Mouse (Mus musculus): Measurements from ENCODE around the gene Olfr323. TPM values are rescaled to one million over a fixed set of nuclear protein-coding genes. Genes with fewer than 3 reads are reported as not detected.

Olfr323 gene
- polyA plus RNA-seq, 1 experiment = not detected

DNA sequence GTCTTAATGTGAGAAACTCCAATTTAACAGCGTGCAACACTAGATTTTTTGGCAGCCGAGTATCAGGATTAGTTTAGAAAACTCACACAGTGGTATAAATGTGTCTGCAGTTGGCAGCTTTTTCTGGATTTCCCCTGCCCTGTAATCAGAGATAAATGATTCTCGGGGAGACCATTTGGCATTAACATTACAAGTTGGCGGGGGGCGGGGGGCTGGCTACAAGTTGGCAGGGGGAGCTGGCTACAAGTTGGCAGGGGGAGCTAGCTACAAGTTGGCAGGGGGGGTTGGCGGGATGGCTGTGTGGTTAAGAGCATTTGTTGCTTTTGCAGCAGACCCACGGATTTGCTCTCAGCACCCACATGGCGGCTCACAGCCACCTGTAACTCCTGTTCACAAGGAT lies 51.7 kb downstream of the Olfr323 start:
- Histone ChIP-seq H3K4me1 (ENCODE audit: control insufficient read depth, insufficient read depth, low read length) (no peaks in the 10 kb centered on the region), H3K27ac (ENCODE audit: insufficient read depth, low read length) (no peak overlapping the region), H3K4me3 (ENCODE audit: insufficient read depth, low read length) (no peak overlapping the region)
- TF ChIP-seq CTCF (IDR thresholded peaks at IDR 0.05; ENCODE audit: extremely low read depth, insufficient read depth, low read length) (no peak), POLR2A (IDR thresholded peaks at IDR 0.05; ENCODE audit: extremely low read depth, insufficient read depth, low read length) (no peak)

DNA sequence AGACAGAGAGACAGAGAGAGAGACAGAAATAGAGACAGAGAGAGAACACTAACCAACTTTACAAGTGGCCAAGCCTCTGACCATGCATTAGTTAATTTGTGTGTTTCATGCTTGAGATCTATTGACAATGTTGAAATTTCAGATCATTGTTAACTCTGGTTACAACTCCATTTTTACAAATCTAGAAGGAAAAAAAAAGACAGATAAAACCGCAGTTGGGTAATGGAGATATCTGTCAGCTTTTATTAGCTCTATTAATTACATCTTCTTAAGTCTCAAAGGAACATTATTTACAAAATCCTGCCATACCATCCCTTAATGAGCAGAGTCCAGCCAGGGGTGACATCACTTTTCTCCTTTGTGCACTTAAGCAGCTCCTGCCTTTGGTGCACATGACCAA lies 52.9 kb downstream of the Olfr323 start, which contains the start of gene Olfr325:
Olfr325 (plus strand) TSS at position 301 of the 400 bp plus-strand sequence.
- Histone ChIP-seq H3K4me3 (ENCODE audit: insufficient read depth, low read length) (no peak within 1 kb of the TSS), H3K27ac (ENCODE audit: insufficient read depth, low read length) (no peak within 1 kb of the TSS)
- TF ChIP-seq CTCF (IDR thresholded peaks at IDR 0.05; ENCODE audit: extremely low read depth, insufficient read depth, low read length) = no peak
- no peak for TF ChIP-seq POLR2A (IDR thresholded peaks at IDR 0.05; ENCODE audit: extremely low read depth, insufficient read depth, low read length)

More for the DNA sequence above, 52.9 kb downstream of the Olfr323 start, which contains the start of gene Olfr325:
- no peaks in the 10 kb centered on the region for H3K4me1 ChIP-seq (ENCODE audit: control insufficient read depth, insufficient read depth, low read length)

Other genes starting within 250 kb of the Olfr323 start
- gene 1810065E05Rik, start 209.4 kb downstream of the Olfr323 start, polyA plus RNA-seq (2012; rRNA removed) = not detected in 2 replicates
- gene Gm12253, start 197.9 kb downstream of the Olfr323 start, polyA plus RNA-seq (2012; rRNA removed) = not detected in 2 replicates
- gene Lypd9, start 177.6 kb downstream of the Olfr323 start, polyA plus RNA-seq (2012; rRNA removed) = not detected in 2 replicates
- gene Olfr30, start 168.2 kb downstream of the Olfr323 start, polyA plus RNA-seq (2012; rRNA removed) = not detected in 2 replicates
- gene Olfr332, start 137.9 kb downstream of the Olfr323 start, polyA plus RNA-seq (2012; rRNA removed) = not detected in 2 replicates
- gene Olfr331, start 127.9 kb downstream of the Olfr323 start, polyA plus RNA-seq (2012; rRNA removed) = not detected in 2 replicates
- not detected in 2 replicates for gene Olfr330, start 95.7 kb downstream of the Olfr323 start, polyA plus RNA-seq (2012; rRNA removed)
- 0.08 TPM in 1 of 2 replicates, not detected in the other for gene Olfr329-ps, start 84.1 kb downstream of the Olfr323 start, polyA plus RNA-seq (2012; rRNA removed)
- 0.06 TPM in 1 of 2 replicates, not detected in the other for gene Olfr328, start 74.9 kb downstream of the Olfr323 start, polyA plus RNA-seq (2012; rRNA removed)
- gene Olfr224, start 59.9 kb downstream of the Olfr323 start, polyA plus RNA-seq (2012; rRNA removed) = not detected in 2 replicates
- not detected in 2 replicates for gene Olfr325, start 52.8 kb downstream of the Olfr323 start, polyA plus RNA-seq (2012; rRNA removed)
- gene Olfr324, start 35.4 kb downstream of the Olfr323 start, polyA plus RNA-seq (2012; rRNA removed) = not detected in 2 replicates
- not detected in 2 replicates for gene 2210407C18Rik, start 14.4 kb downstream of the Olfr323 start, polyA plus RNA-seq (2012; rRNA removed)
- gene Trim58, start 10.0 kb upstream of the Olfr323 start, polyA plus RNA-seq (2012; rRNA removed) = 0.04 and 0.08 TPM in 2 replicates
- gene Olfr322, start 28.3 kb upstream of the Olfr323 start, polyA plus RNA-seq (2012; rRNA removed) = not detected in 2 replicates
- gene Olfr320, start 50.6 kb upstream of the Olfr323 start, polyA plus RNA-seq (2012; rRNA removed) = not detected in 2 replicates
- gene Olfr319, start 68.7 kb upstream of the Olfr323 start, polyA plus RNA-seq (2012; rRNA removed) = not detected in 2 replicates
- gene Olfr318, start 93.5 kb upstream of the Olfr323 start, polyA plus RNA-seq (2012; rRNA removed) = not detected in 2 replicates
- 0.21 and 0.27 TPM in 2 replicates for gene Olfr317, start 108.7 kb upstream of the Olfr323 start, polyA plus RNA-seq (2012; rRNA removed)
- gene Olfr316, start 122.2 kb upstream of the Olfr323 start, polyA plus RNA-seq (2012; rRNA removed) = 1.6 and 2.3 TPM in 2 replicates
- not detected in 2 replicates for gene Olfr315, start 142.7 kb upstream of the Olfr323 start, polyA plus RNA-seq (2012; rRNA removed)
- not detected in 2 replicates for gene Olfr314, start 152.5 kb upstream of the Olfr323 start, polyA plus RNA-seq (2012; rRNA removed)
- 1.7 and 2.2 TPM in 2 replicates for gene Fam183b, start 171.5 kb upstream of the Olfr323 start, polyA plus RNA-seq (2012; rRNA removed)
- gene Olfr313, start 184.5 kb upstream of the Olfr323 start, polyA plus RNA-seq (2012; rRNA removed) = not detected in 2 replicates
- not detected in 2 replicates for gene Olfr312, start 198.7 kb upstream of the Olfr323 start, polyA plus RNA-seq (2012; rRNA removed)
- gene Olfr311, start 208.8 kb upstream of the Olfr323 start, polyA plus RNA-seq (2012; rRNA removed) = 0.06 TPM in 1 of 2 replicates, not detected in the other
- 18.2 and 21.5 TPM in 2 replicates for gene Gm12258, start 216.7 kb upstream of the Olfr323 start, polyA plus RNA-seq (2012; rRNA removed)
- 5.7 and 5.9 TPM in 2 replicates for gene 2810021J22Rik, start 236.7 kb upstream of the Olfr323 start, polyA plus RNA-seq (2012; rRNA removed)